Mouse (Mus musculus): Measurements from ENCODE around the gene Plin2.
"Not testable (repeated sequence)": the region's sequence is repeated elsewhere in the genome, so short reads cannot be mapped to it uniquely, and the experiment has no call there.

DNA sequence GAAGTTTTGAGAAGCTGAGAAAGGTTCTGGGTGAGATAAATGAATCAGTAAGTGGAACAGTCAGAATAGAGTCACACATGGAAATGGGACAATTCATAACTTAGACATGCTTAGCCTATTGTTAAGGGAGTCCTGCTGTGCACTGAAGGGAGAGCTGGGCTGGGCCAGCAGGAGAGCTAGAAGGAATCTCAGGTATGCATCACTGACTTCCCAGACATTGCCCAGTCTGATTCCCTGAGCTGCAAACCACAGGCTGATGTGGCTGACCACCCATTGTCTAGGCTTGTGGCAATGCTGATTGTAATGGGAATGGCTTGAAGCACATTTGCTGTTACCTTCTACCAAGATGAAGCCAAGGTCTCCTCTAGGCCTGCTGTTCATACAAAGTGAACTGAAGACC lies 4.3 kb upstream of the Plin2 start:
- TF ChIP-seq POLR2A (IDR thresholded peaks at IDR 0.05; ENCODE audit: control insufficient read depth, low read depth, low read length); CTCF (IDR thresholded peaks at IDR 0.05; ENCODE audit: control insufficient read depth, insufficient read depth, insufficient replicate concordance, low read depth, low read length): not testable (repeated sequence)
